Mouse (Mus musculus): ENCODE measurements around the gene Cdip1.

DNA sequence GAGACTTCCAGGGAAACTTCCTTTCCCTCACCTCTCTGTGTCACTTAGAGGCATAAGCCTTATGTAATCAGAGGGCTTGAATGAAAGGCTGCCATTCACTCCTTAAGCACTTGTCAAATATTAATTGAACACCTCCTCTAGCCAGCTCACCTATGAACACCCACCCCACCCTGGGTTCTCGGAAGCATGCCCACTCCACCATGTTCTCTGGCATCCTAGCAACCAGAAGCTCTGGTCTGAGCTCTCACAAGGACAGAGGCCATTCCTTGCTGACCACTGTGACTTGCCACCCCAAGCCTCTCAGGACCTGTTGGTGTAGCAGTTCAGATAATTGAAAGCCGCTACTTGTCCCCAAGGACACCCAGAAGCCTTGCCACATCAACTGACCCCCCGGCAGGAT is 45.1 kb upstream of the Cdip1 start, which contains the start of gene 4930562C15Rik:
- TF ChIP-seq CTCF (IDR thresholded peaks at IDR 0.05; ENCODE audit: low read depth, low read length) = no peak
- TF ChIP-seq POLR2A (IDR thresholded peaks at IDR 0.05; ENCODE audit: insufficient read depth, low read length) = no peak
